Mouse (Mus musculus) cortical plate, adult 2 months (tissue): Measurements from ENCODE around the gene Stat3.

ENCODE experiments used
- CTCF ChIP-seq: fragments of 200-500 bp; IDR thresholded peaks from 2 replicates; pipeline ENCODE4 v1.5.1; 2011; ENCODE audit warnings: mild to moderate bottlenecking, control low read depth, low read length; ENCODE audit not compliant: insufficient read depth; ENCODE audit errors: extremely low read depth
- POLR2A ChIP-seq: fragments of 200-500 bp; IDR thresholded peaks from 2 replicates; pipeline ENCODE4 v1.6.1; 2011; ENCODE audit warnings: mild to moderate bottlenecking, low read length, control low read depth; ENCODE audit not compliant: insufficient read depth; ENCODE audit errors: extremely low read depth

DNA sequence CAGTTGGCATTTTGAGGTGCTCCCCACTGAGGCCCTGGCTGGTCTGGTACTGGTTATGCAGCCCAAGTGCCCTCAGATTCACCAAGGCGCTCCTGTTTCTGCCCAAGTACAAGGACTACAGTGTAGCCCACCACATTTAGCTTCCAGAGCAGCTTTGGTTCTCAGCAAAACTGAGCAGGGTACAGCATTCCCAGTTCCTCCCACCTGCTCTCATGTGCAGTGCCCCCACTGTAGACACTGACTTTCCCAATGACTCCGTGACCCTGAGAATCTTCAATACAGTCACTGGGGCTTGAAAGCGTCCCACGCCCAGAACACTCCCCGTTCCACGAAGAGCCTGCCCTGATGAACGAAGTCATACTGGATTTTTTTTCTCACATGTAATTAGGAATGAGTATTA lies 8.7 kb downstream of the Stat3 start:
- TF ChIP-seq CTCF: no peak
- no peak for TF ChIP-seq POLR2A
